Mouse (Mus musculus): ENCODE results near the gene Tbccd1. TPM values are rescaled to one million over a fixed set of nuclear protein-coding genes. Genes with fewer than 3 reads are reported as not detected.
"Not testable (repeated sequence)": the region's sequence is repeated elsewhere in the genome, so short reads cannot be mapped to it uniquely, and the experiment has no call there.

Gene Tbccd1
- total RNA-seq, 2 experiments from 2014 or later: 8.5 to 8.6 TPM

DNA sequence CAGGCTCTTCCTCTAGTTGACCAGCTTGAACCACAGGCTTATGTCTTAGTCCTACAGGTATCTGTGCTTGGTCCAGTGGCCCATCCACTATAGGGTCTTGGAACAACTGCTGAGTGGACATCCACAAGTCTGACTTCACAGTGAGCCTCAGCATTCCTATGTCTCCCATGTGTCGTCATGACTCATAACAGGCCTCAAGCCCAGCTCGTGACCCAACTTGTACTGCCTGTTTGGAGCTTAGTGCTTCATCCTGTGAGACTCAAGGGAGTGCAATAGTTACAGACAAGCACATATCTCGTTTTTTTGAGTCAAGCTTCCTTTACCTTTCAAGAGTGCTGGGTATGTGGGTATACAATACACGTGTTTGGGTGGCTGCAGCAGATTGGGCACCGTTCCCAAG, 74.8 kb downstream of the Tbccd1 start:
- no peak for DNase-seq

DNA sequence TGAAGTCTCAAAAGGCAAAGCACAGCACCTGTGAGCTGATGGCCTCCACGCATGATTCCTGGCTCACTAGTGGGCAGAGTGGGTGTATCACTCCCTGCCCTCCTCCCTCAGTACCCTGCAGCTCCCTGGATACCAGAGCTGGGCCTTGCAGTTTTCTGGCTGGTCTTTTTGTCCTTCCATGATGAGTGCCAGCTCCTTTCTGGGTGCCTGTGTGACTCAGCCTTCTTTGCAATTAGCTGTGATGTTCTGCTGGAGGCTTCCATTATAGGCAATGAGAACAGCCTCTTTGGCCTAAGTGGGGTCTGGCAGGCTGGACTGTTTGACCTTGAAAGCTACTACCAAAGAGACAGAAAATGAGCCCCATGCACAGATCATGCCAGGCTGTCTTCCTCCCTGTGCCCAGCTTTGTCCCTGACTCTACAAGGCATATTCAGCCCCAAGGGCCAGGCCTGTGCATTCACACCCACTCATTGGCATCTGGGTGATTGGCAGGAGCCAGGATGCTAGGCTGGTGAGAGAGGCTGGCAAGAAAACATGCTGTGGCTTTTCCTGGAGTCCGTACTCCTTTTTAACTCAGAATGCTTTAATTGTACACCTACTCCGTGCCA, 78.1 kb downstream of the Tbccd1 start:
- DNase-seq: no peak

- not testable (repeated sequence) for DNase-seq
Observed at GRCm38 (mm10) chr16:22778296-22778695, 79.2 kb downstream of the Tbccd1 start.

- no peak for DNase-seq
Observed at GRCm38 (mm10) chr16:22775471-22775985, 81.9 kb downstream of the Tbccd1 start.

DNA sequence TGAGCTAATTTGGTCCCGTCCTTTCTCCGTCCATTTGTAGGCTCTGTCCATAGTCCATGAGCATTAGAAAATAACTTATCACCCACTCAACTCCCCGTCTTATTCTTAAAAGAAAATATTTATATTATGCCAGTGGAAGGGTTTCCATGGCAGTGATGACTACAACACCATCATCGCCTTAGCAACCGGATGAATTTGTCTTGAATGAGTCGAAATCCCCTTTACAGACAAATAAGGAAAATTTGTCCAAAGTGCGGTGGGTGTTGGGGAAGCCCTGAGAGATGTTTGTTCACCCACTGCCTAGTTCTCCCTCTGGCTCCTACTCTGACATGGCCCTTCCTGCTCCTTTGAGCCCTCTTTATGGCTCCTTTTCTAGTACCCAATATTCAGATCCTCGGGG, 88.8 kb downstream of the Tbccd1 start:
- no peak for DNase-seq

- DNase-seq: no peak
Observed at GRCm38 (mm10) chr16:22767405-22767804, 90.1 kb downstream of the Tbccd1 start.

GRCm38 (mm10) chr16:22766738-22767211, 90.7 kb downstream of the Tbccd1 start:
- DNase-seq: no peak

DNA sequence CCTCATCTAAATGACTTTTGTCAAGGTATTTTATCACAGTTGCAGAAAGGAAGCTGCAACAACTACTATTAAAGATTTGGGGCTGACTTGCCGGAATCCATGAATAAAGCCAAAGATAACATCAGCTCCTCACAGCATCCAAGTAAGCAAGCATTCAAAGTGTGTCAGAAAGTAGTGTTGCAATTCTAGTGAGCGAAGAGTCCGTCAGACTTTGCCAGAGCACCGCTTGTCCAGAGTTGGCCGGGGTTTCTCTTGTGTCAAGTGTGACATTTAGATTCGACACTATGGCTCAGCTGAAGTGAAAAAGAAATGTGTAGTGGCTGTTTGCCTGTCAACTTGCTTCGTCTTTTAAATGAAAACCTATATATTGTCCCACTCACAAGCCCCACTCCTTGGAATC, 91.9 kb downstream of the Tbccd1 start:
- DNase-seq: no peak

Other genes starting within 250 kb of the Tbccd1 start
- under 1 TPM; 0.82 to 0.88 TPM for gene Dgkg, start 200.4 kb downstream of the Tbccd1 start, total RNA-seq (2021)
- not detected for gene Crygs, start 46.1 kb downstream of the Tbccd1 start, total RNA-seq (2021)
- gene Dnajb11, start 176 bp upstream of the Tbccd1 start, total RNA-seq (2021): 10 to 100 TPM; 39.5 to 43.3 TPM
- 10 to 100 TPM in 1 of 2 experiments, under 1 TPM in 1; 0.49 to 16.1 TPM for gene Ahsg, start 33.6 kb upstream of the Tbccd1 start, total RNA-seq (2021)
- under 1 TPM in 1 of 2 experiments, not detected in 1; 0.54 TPM for gene Fetub, start 60.7 kb upstream of the Tbccd1 start, total RNA-seq (2021)
- under 1 TPM in 1 of 2 experiments, not detected in 1; 0.34 TPM for gene Hrg, start 93.4 kb upstream of the Tbccd1 start, total RNA-seq (2021)
- under 1 TPM in 1 of 2 experiments, not detected in 1; 0.32 TPM for gene Kng2, start 171.8 kb upstream of the Tbccd1 start, total RNA-seq (2021)
- gene Kng1, start 200.2 kb upstream of the Tbccd1 start, total RNA-seq (2021): 1 to 10 TPM in 1 of 2 experiments, not detected in 1; 1.7 TPM
- gene Eif4a2, start 249.8 kb upstream of the Tbccd1 start, total RNA-seq (2021): 100 to 1,000 TPM; 272 to 309 TPM

Measured in gastrocnemius, postnatal 10 days (tissue).